Mouse (Mus musculus): Measurements from ENCODE around the gene Sema3a. TPM values are rescaled to one million over a fixed set of nuclear protein-coding genes. Genes with fewer than 3 reads are reported as not detected.

Sema3a gene
- polyA plus RNA-seq, 1 experiment from 2014 or later, result 13.9 TPM

DNA sequence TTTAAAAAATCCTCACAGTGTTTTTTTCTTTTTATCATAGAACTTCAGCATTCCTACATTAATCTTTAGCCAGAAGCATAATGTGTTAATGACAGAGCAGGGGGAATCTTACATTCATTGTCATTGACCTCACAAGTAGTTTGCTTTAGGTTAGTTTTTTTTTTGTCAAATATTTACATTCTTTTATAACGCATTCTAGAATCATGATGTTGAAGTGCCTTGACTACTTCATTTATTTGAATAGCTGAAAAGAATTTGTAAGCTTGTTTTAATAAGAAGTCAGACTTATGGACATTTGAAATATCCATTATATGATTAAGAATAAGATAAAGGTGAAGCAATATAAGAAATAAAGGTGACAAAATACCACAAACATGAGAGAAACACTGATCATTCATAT, 212.5 kb downstream of the Sema3a start:
- H3K4me2 ChIP-seq (ENCODE audit: low read length), result no peak overlapping the region
- no peaks in the 10 kb centered on the region for H3K4me1 ChIP-seq (ENCODE audit: control insufficient read depth, insufficient read depth, low read length)
- H3K27me3 ChIP-seq (ENCODE audit: control insufficient read depth, insufficient read depth, low read length), result no peaks in the 10 kb centered on the region
- no peak overlapping the region for H3K27ac ChIP-seq (replicated peaks; ENCODE audit: low read depth, low read length)
- H3K36me3 ChIP-seq (ENCODE audit: control insufficient read depth, insufficient read depth, low read length), result no peaks in the 10 kb centered on the region
- DNase-seq (no peak), ATAC-seq (ENCODE audit: low FRiP score, low TSS enrichment) (no peak)
- no peak overlapping the region for H3K9ac ChIP-seq (replicated peaks; ENCODE audit: low read length)
- 84% methylated on average over 1 of the region's 1 CpGs for WGBS
- H3K4me3 ChIP-seq (replicated peaks; ENCODE audit: low read depth, low read length), result no peak overlapping the region
- H3K9me3 ChIP-seq (ENCODE audit: control insufficient read depth, low read length), result no peaks in the 10 kb centered on the region

DNA sequence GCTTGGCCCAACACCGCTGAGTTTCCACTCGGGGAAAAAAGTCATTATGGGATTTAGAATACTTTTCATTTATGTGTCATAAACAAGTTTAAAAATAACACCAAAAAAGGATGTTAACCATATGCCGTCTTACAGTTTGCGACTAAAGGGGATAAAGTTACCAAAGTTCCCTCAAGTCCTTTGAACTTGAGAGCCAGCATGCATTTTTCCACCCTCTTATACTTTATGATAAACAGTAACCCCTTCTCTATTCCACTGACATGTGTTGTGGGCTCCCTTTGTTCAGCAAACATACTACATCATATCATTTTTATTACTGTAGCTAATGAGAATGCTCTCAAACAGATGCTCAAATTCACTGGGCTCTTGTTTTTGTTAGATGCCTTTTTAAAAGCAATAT, 221.9 kb downstream of the Sema3a start:
- no peaks in the 10 kb centered on the region for H3K36me3 ChIP-seq (ENCODE audit: control insufficient read depth, insufficient read depth, low read length)
- DNase-seq (no peak), ATAC-seq (ENCODE audit: low FRiP score, low TSS enrichment) (no peak)
- no peaks in the 10 kb centered on the region for H3K27me3 ChIP-seq (ENCODE audit: control insufficient read depth, insufficient read depth, low read length)
- no peak overlapping the region for H3K4me2 ChIP-seq (ENCODE audit: low read length)
- no peak overlapping the region for H3K4me3 ChIP-seq (replicated peaks; ENCODE audit: low read depth, low read length)
- no peak overlapping the region for H3K9ac ChIP-seq (replicated peaks; ENCODE audit: low read length)
- H3K9me3 ChIP-seq (ENCODE audit: control insufficient read depth, low read length), result no peaks in the 10 kb centered on the region
- WGBS, result 92% methylated on average over 4 of the region's 4 CpGs
- H3K4me1 ChIP-seq (ENCODE audit: control insufficient read depth, insufficient read depth, low read length), result no peaks in the 10 kb centered on the region
- H3K27ac ChIP-seq (replicated peaks; ENCODE audit: low read depth, low read length), result no peak overlapping the region

DNA sequence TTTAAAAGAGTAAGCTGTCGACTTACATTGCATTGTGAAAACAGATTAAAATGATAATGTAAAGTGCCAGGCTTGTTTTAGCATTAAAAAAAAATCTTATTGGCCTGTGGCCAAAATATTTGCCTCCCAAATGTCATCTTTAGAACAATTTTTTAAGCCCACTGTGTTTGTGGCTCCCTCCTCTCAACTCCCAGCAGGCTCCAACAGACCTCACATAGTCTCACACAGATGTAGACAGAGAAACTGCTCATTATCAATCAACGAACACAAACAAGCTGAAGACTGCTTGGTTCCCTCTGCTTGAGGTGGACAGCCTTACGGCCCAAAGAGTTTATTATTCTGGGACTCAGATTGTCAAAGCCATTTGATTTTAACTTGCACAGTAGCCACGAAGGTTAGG, 226.4 kb downstream of the Sema3a start:
- no peak overlapping the region for H3K4me3 ChIP-seq (replicated peaks; ENCODE audit: low read depth, low read length)
- H3K27me3 ChIP-seq (ENCODE audit: control insufficient read depth, insufficient read depth, low read length), result no peaks in the 10 kb centered on the region
- H3K9me3 ChIP-seq (ENCODE audit: control insufficient read depth, low read length), result no peaks in the 10 kb centered on the region
- no peak for ATAC-seq (ENCODE audit: low FRiP score, low TSS enrichment)
- no peak overlapping the region for H3K9ac ChIP-seq (replicated peaks; ENCODE audit: low read length)
- no peak overlapping the region for H3K4me2 ChIP-seq (ENCODE audit: low read length)
- H3K4me1 ChIP-seq (ENCODE audit: control insufficient read depth, insufficient read depth, low read length), result no peaks in the 10 kb centered on the region
- no peaks in the 10 kb centered on the region for H3K36me3 ChIP-seq (ENCODE audit: control insufficient read depth, insufficient read depth, low read length)
- WGBS, result 63% methylated on average over 4 of the region's 4 CpGs
- DNase-seq, result no peak
- H3K27ac ChIP-seq (replicated peaks; ENCODE audit: low read depth, low read length), result no peak overlapping the region

DNA sequence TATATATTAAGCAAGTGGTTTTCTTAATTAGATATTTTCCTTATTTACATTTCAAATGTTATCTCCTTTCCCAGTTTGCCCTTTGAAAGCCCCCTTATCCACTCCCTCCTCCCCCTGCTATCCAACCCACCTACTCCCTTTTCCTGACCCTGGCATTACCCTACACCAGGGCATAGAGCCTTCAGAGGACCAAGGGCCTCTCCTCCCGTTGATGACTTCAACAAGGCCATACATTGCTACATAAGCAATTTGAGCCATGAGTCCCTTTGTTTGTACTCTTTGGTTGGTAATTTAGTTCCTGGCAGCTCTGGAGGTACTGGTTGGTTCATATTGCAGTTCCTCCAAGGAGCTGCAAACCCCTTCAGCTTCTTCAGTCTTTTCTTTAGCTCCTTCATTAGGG, 227.8 kb downstream of the Sema3a start:
- no peaks in the 10 kb centered on the region for H3K27me3 ChIP-seq (ENCODE audit: control insufficient read depth, insufficient read depth, low read length)
- WGBS, result 81% methylated on average over 1 of the region's 1 CpGs

DNA sequence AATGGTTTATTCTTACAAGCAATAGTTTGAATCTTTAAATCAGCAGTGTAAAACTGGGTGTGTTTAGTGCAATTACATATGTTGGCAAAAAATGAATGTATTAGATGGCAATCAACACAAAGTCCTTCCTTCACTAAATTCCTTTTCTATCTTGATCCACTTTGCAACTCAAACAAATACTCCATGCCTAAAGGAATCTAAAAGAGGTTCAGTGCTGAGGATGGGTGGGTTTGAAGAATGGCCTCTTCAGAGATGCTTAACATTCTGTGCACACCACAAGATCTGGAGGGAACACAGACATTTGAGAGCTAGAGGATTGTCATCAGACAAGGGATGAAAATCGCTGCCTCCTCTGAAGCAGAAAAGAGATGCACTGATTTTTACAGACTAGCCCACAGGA, 228.3 kb downstream of the Sema3a start:
- DNase-seq (no peak), ATAC-seq (ENCODE audit: low FRiP score, low TSS enrichment) (no peak)
- Histone ChIP-seq H3K4me1 (ENCODE audit: control insufficient read depth, insufficient read depth, low read length) (no peaks in the 10 kb centered on the region), H3K27ac (replicated peaks; ENCODE audit: low read depth, low read length) (no peak overlapping the region), H3K9ac (replicated peaks; ENCODE audit: low read length) (no peak overlapping the region), H3K36me3 (ENCODE audit: control insufficient read depth, insufficient read depth, low read length) (no peaks in the 10 kb centered on the region), H3K4me2 (ENCODE audit: low read length) (no peak overlapping the region), H3K9me3 (ENCODE audit: control insufficient read depth, low read length) (no peaks in the 10 kb centered on the region), H3K27me3 (ENCODE audit: control insufficient read depth, insufficient read depth, low read length) (no peaks in the 10 kb centered on the region), H3K4me3 (replicated peaks; ENCODE audit: low read depth, low read length) (no peak overlapping the region)
- 59% methylated on average over 1 of the region's 1 CpGs for WGBS

More for the DNA sequence above, 227.8 kb downstream of the Sema3a start:
- no peaks in the 10 kb centered on the region for H3K4me1 ChIP-seq (ENCODE audit: control insufficient read depth, insufficient read depth, low read length)
- DNase-seq (no peak), ATAC-seq (ENCODE audit: low FRiP score, low TSS enrichment) (no peak)
- H3K4me2 ChIP-seq (ENCODE audit: low read length), result no peak overlapping the region
- H3K4me3 ChIP-seq (replicated peaks; ENCODE audit: low read depth, low read length), result no peak overlapping the region
- H3K36me3 ChIP-seq (ENCODE audit: control insufficient read depth, insufficient read depth, low read length), result no peaks in the 10 kb centered on the region
- no peak overlapping the region for H3K27ac ChIP-seq (replicated peaks; ENCODE audit: low read depth, low read length)
- no peak overlapping the region for H3K9ac ChIP-seq (replicated peaks; ENCODE audit: low read length)
- H3K9me3 ChIP-seq (ENCODE audit: control insufficient read depth, low read length), result no peaks in the 10 kb centered on the region

DNA sequence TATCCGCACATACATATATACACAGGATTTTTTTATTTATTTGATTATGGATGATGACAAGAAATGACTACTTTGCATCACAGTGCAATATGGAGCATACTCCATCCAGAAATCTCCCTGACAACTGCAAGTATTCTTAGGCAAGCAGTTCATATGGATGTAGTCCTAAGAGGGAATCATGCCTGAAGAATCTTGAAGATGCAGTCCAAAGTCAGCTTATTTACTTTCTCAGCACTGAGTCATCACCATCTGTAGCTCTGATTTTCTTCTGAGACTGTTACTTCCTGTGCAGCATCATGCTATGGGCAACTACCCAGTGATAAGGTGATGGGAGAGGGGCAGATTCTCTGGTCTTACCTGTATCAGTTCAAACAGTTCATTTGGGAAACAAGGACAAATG, 229.7 kb downstream of the Sema3a start:
- Histone ChIP-seq H3K27me3 (ENCODE audit: control insufficient read depth, insufficient read depth, low read length) (no peaks in the 10 kb centered on the region), H3K4me3 (replicated peaks; ENCODE audit: low read depth, low read length) (no peak overlapping the region), H3K9ac (replicated peaks; ENCODE audit: low read length) (no peak overlapping the region), H3K27ac (replicated peaks; ENCODE audit: low read depth, low read length) (no peak overlapping the region), H3K36me3 (ENCODE audit: control insufficient read depth, insufficient read depth, low read length) (no peaks in the 10 kb centered on the region), H3K4me1 (ENCODE audit: control insufficient read depth, insufficient read depth, low read length) (no peaks in the 10 kb centered on the region), H3K4me2 (ENCODE audit: low read length) (no peak overlapping the region), H3K9me3 (ENCODE audit: control insufficient read depth, low read length) (no peaks in the 10 kb centered on the region)
- WGBS, result 89% methylated on average over 1 of the region's 1 CpGs
- ATAC-seq (ENCODE audit: low FRiP score, low TSS enrichment) (no peak), DNase-seq (no peak)

DNA sequence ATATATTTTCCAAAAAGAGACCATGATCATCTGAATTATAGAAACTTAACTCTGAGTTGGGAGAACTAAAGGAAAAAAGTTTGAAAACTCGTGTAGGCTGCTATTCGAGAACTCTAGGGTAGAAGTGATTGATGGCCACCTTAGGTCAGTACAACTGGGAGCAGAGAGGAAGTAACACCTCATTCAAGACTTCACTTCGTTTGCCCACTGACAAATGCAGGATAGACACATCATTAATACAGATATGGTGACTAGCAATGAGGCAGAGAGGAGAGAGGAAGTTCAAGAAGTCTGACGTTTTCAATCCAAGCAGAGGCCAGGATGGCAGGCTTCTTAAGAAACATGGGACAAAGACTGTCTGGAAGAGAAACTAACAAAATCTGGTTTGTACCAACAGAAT, 233.6 kb downstream of the Sema3a start:
- WGBS, result 74% methylated on average over 4 of the region's 4 CpGs
- H3K9me3 ChIP-seq (ENCODE audit: control insufficient read depth, low read length), result no peaks in the 10 kb centered on the region
- no peak overlapping the region for H3K9ac ChIP-seq (replicated peaks; ENCODE audit: low read length)
- H3K4me2 ChIP-seq (ENCODE audit: low read length), result no peak overlapping the region
- ATAC-seq (ENCODE audit: low FRiP score, low TSS enrichment), result no peak
- H3K4me1 ChIP-seq (ENCODE audit: control insufficient read depth, insufficient read depth, low read length), result no peaks in the 10 kb centered on the region
- no peak overlapping the region for H3K27ac ChIP-seq (replicated peaks; ENCODE audit: low read depth, low read length)
- H3K4me3 ChIP-seq (replicated peaks; ENCODE audit: low read depth, low read length), result no peak overlapping the region
- H3K36me3 ChIP-seq (ENCODE audit: control insufficient read depth, insufficient read depth, low read length), result no peaks in the 10 kb centered on the region
- no peak for DNase-seq
- H3K27me3 ChIP-seq (ENCODE audit: control insufficient read depth, insufficient read depth, low read length), result no peaks in the 10 kb centered on the region

DNA sequence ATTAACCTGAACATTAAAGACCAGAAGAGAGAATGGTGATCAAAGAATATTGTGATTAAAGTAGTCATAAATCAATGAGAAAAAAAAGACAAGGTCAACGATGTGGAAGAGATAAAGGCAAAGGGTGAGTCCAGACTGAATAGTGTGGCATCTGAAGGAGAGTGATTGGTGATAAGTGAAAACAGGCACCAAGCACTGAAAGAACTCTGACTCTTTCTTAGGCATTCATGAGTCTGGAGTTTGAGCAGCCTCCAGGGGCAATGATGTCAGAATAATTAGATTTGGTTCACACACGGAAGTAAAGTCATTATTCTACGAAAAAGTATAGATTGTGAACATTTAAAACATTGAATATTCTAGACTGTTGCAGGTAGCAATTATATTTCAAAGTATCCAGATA, 235.5 kb downstream of the Sema3a start:
- DNase-seq, result peak; percentile 30

DNA sequence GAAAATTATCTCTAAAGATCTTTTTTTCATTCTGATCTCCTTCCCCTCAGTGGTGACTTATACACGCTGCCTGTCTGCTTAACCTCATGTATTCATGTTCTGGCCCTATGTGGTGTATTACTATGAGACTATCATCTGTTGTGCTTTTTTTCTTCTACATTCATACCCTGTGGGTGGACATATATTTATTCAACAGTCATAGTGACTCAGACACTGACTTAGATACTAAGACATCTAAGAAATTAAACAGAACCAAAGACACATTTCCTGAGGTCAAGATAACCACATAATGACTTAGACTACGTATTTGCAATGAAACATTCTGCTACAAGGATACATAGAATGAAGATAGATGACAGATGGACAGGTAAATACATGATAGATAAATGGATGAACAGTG, 239.9 kb downstream of the Sema3a start:
- Histone ChIP-seq H3K4me3 (replicated peaks; ENCODE audit: low read depth, low read length) (no peak overlapping the region), H3K27me3 (ENCODE audit: control insufficient read depth, insufficient read depth, low read length) (no peaks in the 10 kb centered on the region), H3K4me1 (ENCODE audit: control insufficient read depth, insufficient read depth, low read length) (no peaks in the 10 kb centered on the region), H3K9ac (replicated peaks; ENCODE audit: low read length) (no peak overlapping the region), H3K27ac (replicated peaks; ENCODE audit: low read depth, low read length) (no peak overlapping the region), H3K9me3 (ENCODE audit: control insufficient read depth, low read length) (no peaks in the 10 kb centered on the region), H3K4me2 (ENCODE audit: low read length) (no peak overlapping the region), H3K36me3 (ENCODE audit: control insufficient read depth, insufficient read depth, low read length) (no peaks in the 10 kb centered on the region)
- no peak for ATAC-seq (ENCODE audit: low FRiP score, low TSS enrichment)
- no peak for DNase-seq
- WGBS, result 90% methylated on average over 2 of the region's 2 CpGs

More for the DNA sequence above, 235.5 kb downstream of the Sema3a start:
- no peak overlapping the region for H3K4me3 ChIP-seq (replicated peaks; ENCODE audit: low read depth, low read length)
- no peaks in the 10 kb centered on the region for H3K27me3 ChIP-seq (ENCODE audit: control insufficient read depth, insufficient read depth, low read length)
- H3K4me1 ChIP-seq (ENCODE audit: control insufficient read depth, insufficient read depth, low read length), result no peaks in the 10 kb centered on the region
- 46% methylated on average over 3 of the region's 3 CpGs for WGBS
- H3K9me3 ChIP-seq (ENCODE audit: control insufficient read depth, low read length), result no peaks in the 10 kb centered on the region
- no peaks in the 10 kb centered on the region for H3K36me3 ChIP-seq (ENCODE audit: control insufficient read depth, insufficient read depth, low read length)
- no peak overlapping the region for H3K27ac ChIP-seq (replicated peaks; ENCODE audit: low read depth, low read length)
- ATAC-seq (ENCODE audit: low FRiP score, low TSS enrichment), result no peak
- no peak overlapping the region for H3K9ac ChIP-seq (replicated peaks; ENCODE audit: low read length)
- no peak overlapping the region for H3K4me2 ChIP-seq (ENCODE audit: low read length)
